Mouse (Mus musculus): Measurements from ENCODE around the gene Ereg.

DNA sequence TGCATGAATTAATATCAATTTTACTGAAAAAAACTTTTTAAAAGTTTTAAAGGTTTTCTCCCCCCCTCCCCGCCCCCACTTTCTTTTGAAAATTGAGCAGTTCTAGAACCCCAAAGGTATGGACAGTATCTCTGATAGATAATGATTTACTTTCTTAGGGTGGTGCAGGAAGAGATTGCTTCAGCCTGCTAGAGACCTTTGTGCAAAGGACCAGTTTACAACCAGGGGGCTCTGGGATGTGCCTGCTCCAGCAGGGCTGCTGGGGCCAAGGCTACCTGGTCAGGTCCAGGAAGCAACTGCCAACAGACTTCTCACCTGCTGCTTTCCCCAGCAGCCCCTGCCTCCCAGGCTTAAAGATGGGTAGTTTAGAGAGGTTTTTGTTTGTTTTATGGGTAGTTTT lies 599 bp downstream of the Ereg start:
- TF ChIP-seq POLR2A (IDR thresholded peaks at IDR 0.05; ENCODE audit: borderline replicate concordance, low read depth, low read length) (no peak), CTCF (IDR thresholded peaks at IDR 0.05; ENCODE audit: low read depth, low read length) (no peak)
